In genomic region chr9:113844029-113844428, GRCm38 (mm10) we compare ENCODE assay signal across 25 mouse cellular contexts.
DNase-seq lines count a peak whose midpoint lies in the region; ATAC-seq lines count a peak whose summit lies in the region.
"Had no signal": no experiment of that assay in that cellular context is flagged by ENCODE, and none has a peak within 500 bp of the region (broad histone marks: within the 10 kb centered on the region; RNA-seq: fewer than 3 reads in every experiment).

No protein-coding gene starts in this region.

- no peaks in the 10 kb centered on the region; the same call in 1 of the 2 replicates for H3K4me1 ChIP-seq in liver, embryonic 11.5 days (replicated peaks; ENCODE audit: control insufficient read depth, insufficient read depth, low read length)
- H3K4me1 ChIP-seq in liver, embryonic 15.5 days (replicated peaks), result no peaks in the 10 kb centered on the region
- H3K4me1 ChIP-seq in kidney, embryonic 14.5 days (ENCODE audit: control insufficient read depth, insufficient read depth, low read length), result no peaks in the 10 kb centered on the region
- no peaks in the 10 kb centered on the region for H3K4me1 ChIP-seq in intestine, embryonic 16.5 days (ENCODE audit: control insufficient read depth, insufficient read depth, low read length)
- H3K4me1 ChIP-seq: forebrain, embryonic 13.5 days; heart, embryonic 10.5 days; heart, embryonic 13.5 days had no signal

- peak; percentile 10 for DNase-seq in liver
- no peak for DNase-seq in liver, embryonic 11.5 days (ENCODE audit: low spot score)
- peak; percentile 19 for DNase-seq in yolk sac, embryonic 10.5 days (ENCODE audit: low spot score)
- DNase-seq: adrenal gland, postnatal 10 days; adrenal gland, postnatal 36 days; B cell, adult 2 months; cerebellum, adult 18-20 months; cerebellum, adult 9-10 months; cerebellum, postnatal 14 days; gastrocnemius, postnatal 10 days; heart, adult 18-20 months; heart, postnatal 14 days; heart, postnatal 4 days had no signal

- no peak overlapping the region for H3K4me2 ChIP-seq in liver, embryonic 11.5 days
- H3K4me2 ChIP-seq in liver, embryonic 15.5 days, result no peak overlapping the region
- H3K4me2 ChIP-seq in kidney, embryonic 14.5 days (replicated peaks; ENCODE audit: low read depth, low read length), result no peak overlapping the region
- no peak overlapping the region for H3K4me2 ChIP-seq in intestine, embryonic 16.5 days (ENCODE audit: low read depth, low read length)
- H3K4me2 ChIP-seq: forebrain, embryonic 13.5 days; heart, embryonic 13.5 days; hindbrain, embryonic 14.5 days had no signal

- H3K36me3 ChIP-seq in liver, embryonic 11.5 days (ENCODE audit: control insufficient read depth, insufficient read depth, low read length), result peaks cover 2% of the 10 kb centered on the region; the same call in 1 of the 2 replicates
- H3K36me3 ChIP-seq in liver, embryonic 15.5 days (replicated peaks), result peaks cover 19% of the 10 kb centered on the region
- peaks cover 9% of the 10 kb centered on the region; the same call in 1 of the 2 replicates for H3K36me3 ChIP-seq in kidney, embryonic 14.5 days (ENCODE audit: control insufficient read depth, insufficient read depth, low read length)
- H3K36me3 ChIP-seq in intestine, embryonic 16.5 days (ENCODE audit: control insufficient read depth, insufficient read depth, low read length), result no peaks in the 10 kb centered on the region

- no peak overlapping the region for H3K4me3 ChIP-seq in liver, embryonic 11.5 days (ENCODE audit: low read depth, low read length)
- H3K4me3 ChIP-seq in liver, embryonic 15.5 days (replicated peaks), result no peak overlapping the region
- no peak overlapping the region for H3K4me3 ChIP-seq in kidney, embryonic 14.5 days (ENCODE audit: low read length)
- no peak overlapping the region for H3K4me3 ChIP-seq in intestine, embryonic 16.5 days (ENCODE audit: low read length)
- H3K4me3 ChIP-seq: forebrain, embryonic 10.5 days; forebrain, embryonic 13.5 days; heart, embryonic 10.5 days; heart, embryonic 13.5 days had no signal

- no peaks in the 10 kb centered on the region for H3K9me3 ChIP-seq in liver, embryonic 11.5 days (ENCODE audit: control insufficient read depth, low read length)
- no peaks in the 10 kb centered on the region for H3K9me3 ChIP-seq in liver, embryonic 15.5 days (replicated peaks)
- no peaks in the 10 kb centered on the region for H3K9me3 ChIP-seq in kidney, embryonic 14.5 days (ENCODE audit: control insufficient read depth, low read length)
- no peaks in the 10 kb centered on the region for H3K9me3 ChIP-seq in intestine, embryonic 16.5 days (ENCODE audit: control insufficient read depth, low read length)
- H3K9me3 ChIP-seq: forebrain, embryonic 10.5 days; forebrain, embryonic 13.5 days; G1E; heart, embryonic 10.5 days; heart, embryonic 13.5 days had no signal

- no peak overlapping the region for H3K27ac ChIP-seq in liver, embryonic 11.5 days (ENCODE audit: low read depth, low read length)
- H3K27ac ChIP-seq in liver, embryonic 15.5 days (replicated peaks), result no peak overlapping the region
- no peak overlapping the region for H3K27ac ChIP-seq in kidney, embryonic 14.5 days (ENCODE audit: low read depth, low read length)
- H3K27ac ChIP-seq in intestine, embryonic 16.5 days (ENCODE audit: low read length), result no peak overlapping the region
- H3K27ac ChIP-seq: forebrain, embryonic 10.5 days; forebrain, embryonic 13.5 days; heart, embryonic 10.5 days; heart, embryonic 13.5 days; hindbrain, embryonic 14.5 days had no signal

- no peak overlapping the region for H3K9ac ChIP-seq in liver, embryonic 11.5 days (ENCODE audit: low read depth, low read length)
- H3K9ac ChIP-seq in liver, embryonic 15.5 days, result no peak overlapping the region
- H3K9ac ChIP-seq in kidney, embryonic 14.5 days (ENCODE audit: low read depth, low read length), result no peak overlapping the region
- H3K9ac ChIP-seq in intestine, embryonic 16.5 days (ENCODE audit: low read depth, low read length), result no peak overlapping the region
- H3K9ac ChIP-seq: forebrain, embryonic 13.5 days; heart, embryonic 13.5 days; hindbrain, embryonic 14.5 days had no signal

- no peaks in the 10 kb centered on the region for H3K27me3 ChIP-seq in liver, embryonic 11.5 days (replicated peaks; ENCODE audit: control insufficient read depth, insufficient read depth, low read length)
- no peaks in the 10 kb centered on the region for H3K27me3 ChIP-seq in liver, embryonic 15.5 days
- H3K27me3 ChIP-seq in kidney, embryonic 14.5 days (ENCODE audit: control insufficient read depth, insufficient read depth, low read length), result no peaks in the 10 kb centered on the region
- H3K27me3 ChIP-seq in intestine, embryonic 16.5 days (replicated peaks; ENCODE audit: control insufficient read depth, insufficient read depth, low read length), result no peaks in the 10 kb centered on the region
- H3K27me3 ChIP-seq: CH12.LX; forebrain, embryonic 13.5 days; heart, embryonic 13.5 days; Patski had no signal

- no peak for ATAC-seq in liver, embryonic 11.5 days (replicated peaks; ENCODE audit: low FRiP score)
- ATAC-seq in liver, embryonic 15.5 days (ENCODE audit: insufficient read depth), result peak; percentile 37
- no peak for ATAC-seq in kidney, embryonic 14.5 days (ENCODE audit: low FRiP score, low TSS enrichment)
- no peak for ATAC-seq in intestine, embryonic 16.5 days
- ATAC-seq: forebrain, embryonic 13.5 days; forebrain, embryonic 16.5 days; Patski had no signal

- WGBS in liver, embryonic 11.5 days, result 88% methylated on average over 4 of the region's 4 CpGs
- 81% methylated on average over 4 of the region's 4 CpGs for WGBS in liver, embryonic 15.5 days (ENCODE audit: insufficient replicate concordance)
- WGBS in kidney, embryonic 14.5 days, result 91% methylated on average over 4 of the region's 4 CpGs
- 89% methylated on average over 4 of the region's 4 CpGs for WGBS in intestine, embryonic 16.5 days
